Mouse (Mus musculus) hematopoietic multipotent progenitor cell, adult 10-12 weeks (in vitro differentiated cells): ENCODE measurements around the gene Olfr1136. TPM values are rescaled to one million over a fixed set of nuclear protein-coding genes. Genes with fewer than 3 reads are reported as not detected.

Experiments used
- polyA plus RNA-seq: library from polyadenylated mRNA; stranded (reverse); fragments of >175 nt; gene quantifications from 2 replicates; pipeline ENCODE4 v1.2.3, GENCODE M21; 2012; ENCODE audit warnings: low replicate concordance

The Olfr1136 gene
- not detected in 2 replicates for polyA plus RNA-seq

DNA sequence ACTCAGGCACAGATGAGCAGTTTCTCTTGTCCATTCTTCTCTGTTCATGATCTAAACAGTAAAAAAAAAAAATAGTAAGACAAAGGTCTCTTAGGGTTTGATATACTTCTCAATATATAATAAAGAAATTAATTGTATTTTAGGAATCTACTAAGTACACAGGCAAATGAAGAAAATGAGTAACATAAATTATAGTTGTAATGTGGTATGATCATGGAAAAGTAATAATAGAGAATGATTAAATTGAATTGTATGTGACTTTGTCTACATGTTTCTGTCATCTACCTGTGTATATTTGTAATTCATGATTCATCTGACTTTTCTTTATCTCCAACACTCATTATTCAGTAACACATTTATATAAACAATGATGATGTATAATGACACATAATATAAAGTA is at the start of gene Olfr1136:
TSS of gene Olfr1136 (minus strand) at position 101 of the 400 bp plus-strand sequence.

DNA sequence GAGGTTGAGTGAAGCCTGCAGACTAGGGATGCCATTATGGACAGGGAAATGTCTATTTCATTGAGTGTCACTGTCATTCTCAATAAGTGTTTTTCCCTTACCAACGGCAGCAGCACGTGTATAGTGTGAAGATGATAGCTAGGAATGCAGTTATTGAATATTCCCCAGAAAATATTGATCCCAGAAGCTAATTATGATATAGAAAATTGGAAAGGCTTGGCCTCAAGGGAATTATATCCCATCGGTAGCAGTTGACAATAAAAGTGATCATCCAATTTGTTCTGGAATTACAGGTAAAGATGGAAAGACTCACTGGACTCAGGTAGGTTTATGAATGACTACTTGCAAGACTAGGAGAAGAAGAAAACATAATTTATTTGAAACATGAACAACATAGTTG is 49.7 kb upstream of the Olfr1136 start, which contains the start of gene Olfr1140:
TSS of gene Olfr1140 (plus strand) at position 301 of the 400 bp plus-strand sequence.

GRCm38 (mm10) chr2:87739878-87740277 is 46.1 kb upstream of the Olfr1136 start, which contains the start of gene Olfr1138:
Olfr1138 (minus strand) TSS chr2:87739978.

DNA sequence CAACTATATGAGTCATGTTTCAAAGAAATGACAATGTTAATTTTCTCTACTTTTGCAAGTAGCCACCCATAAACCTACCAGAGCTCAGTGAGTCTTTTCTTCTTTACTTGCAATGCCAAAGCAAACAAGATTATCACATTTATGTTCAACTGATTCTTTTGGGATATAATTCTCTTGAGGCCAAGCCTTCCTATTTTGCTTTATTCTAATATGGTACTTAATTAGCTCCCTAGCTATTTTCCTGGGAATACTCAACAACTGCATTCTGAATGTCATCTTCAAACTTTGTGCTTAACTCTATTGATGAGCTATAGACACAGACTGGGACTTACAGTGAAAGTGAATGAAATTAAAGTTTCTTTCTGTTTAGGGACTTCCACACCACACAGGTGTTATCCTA is 19.3 kb upstream of the Olfr1136 start, which contains the start of gene Olfr1137:
TSS of gene Olfr1137 (minus strand) at position 101 of the 400 bp plus-strand sequence.

GRCm38 (mm10) chr2:87673564-87673963 is 20.2 kb downstream of the Olfr1136 start, which contains the start of gene Olfr1135:
Olfr1135 (minus strand) TSS chr2:87673664.

DNA sequence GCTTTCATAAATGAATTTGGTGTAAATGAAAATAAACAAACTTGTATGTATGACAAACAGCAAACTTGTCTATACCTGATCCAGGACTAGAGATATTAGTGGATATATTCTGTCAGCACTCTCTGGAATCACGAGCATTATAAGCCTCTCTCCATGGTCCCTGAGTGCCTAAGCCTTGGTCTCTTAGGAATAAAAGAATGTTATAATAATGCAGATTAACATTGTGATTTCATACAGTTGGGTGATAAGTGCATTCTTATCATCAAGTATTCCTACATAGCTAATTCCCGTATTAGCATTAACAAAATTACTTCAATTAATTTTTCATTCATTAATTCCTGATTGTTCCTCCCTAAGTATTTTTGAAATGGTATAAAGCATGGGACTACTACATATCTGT is 35.4 kb downstream of the Olfr1136 start, which contains the start of gene Olfr1134:
TSS of gene Olfr1134 (minus strand) at position 101 of the 400 bp plus-strand sequence.

DNA sequence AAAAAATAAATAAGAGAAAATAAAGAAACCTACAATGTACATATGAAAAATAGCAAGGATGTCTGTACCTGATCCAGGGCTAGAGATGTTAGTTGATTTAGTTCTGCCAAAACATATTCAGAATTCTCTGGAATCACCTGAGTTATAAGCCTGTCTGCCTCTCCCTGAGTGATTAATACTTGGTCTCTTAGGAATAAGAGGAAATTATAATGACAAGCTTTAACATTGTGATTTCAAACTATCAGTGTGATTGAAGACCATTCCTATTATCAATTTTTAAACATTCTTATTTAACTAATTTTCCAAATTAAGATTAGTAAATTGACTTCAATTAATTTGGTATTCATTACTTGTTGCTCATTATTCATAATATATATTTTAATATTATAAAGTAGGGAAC is 46.5 kb downstream of the Olfr1136 start, which contains the start of gene Olfr1133:
TSS of gene Olfr1133 (minus strand) at position 101 of the 400 bp plus-strand sequence.

Other genes starting within 250 kb of the Olfr1136 start
- gene Olfr1126, start 240.0 kb downstream of the Olfr1136 start, polyA plus RNA-seq = not detected in 2 replicates
- not detected in 2 replicates for gene Pramel7, start 196.9 kb downstream of the Olfr1136 start, polyA plus RNA-seq
- not detected in 2 replicates for gene Pramel6, start 187.4 kb downstream of the Olfr1136 start, polyA plus RNA-seq
- gene Olfr153, start 162.2 kb downstream of the Olfr1136 start, polyA plus RNA-seq = not detected in 2 replicates
- gene Olfr1128, start 148.4 kb downstream of the Olfr1136 start, polyA plus RNA-seq = not detected in 2 replicates
- gene Olfr1129, start 120.0 kb downstream of the Olfr1136 start, polyA plus RNA-seq = not detected in 2 replicates
- gene Olfr1130, start 87.7 kb downstream of the Olfr1136 start, polyA plus RNA-seq = not detected in 2 replicates
- gene Olfr1131, start 66.8 kb downstream of the Olfr1136 start, polyA plus RNA-seq = not detected in 2 replicates
- not detected in 2 replicates for gene Olfr1132, start 56.4 kb downstream of the Olfr1136 start, polyA plus RNA-seq
- gene Olfr1133, start 46.6 kb downstream of the Olfr1136 start, polyA plus RNA-seq = not detected in 2 replicates
- not detected in 2 replicates for gene Olfr1134, start 35.5 kb downstream of the Olfr1136 start, polyA plus RNA-seq
- not detected in 2 replicates for gene Olfr1135, start 20.3 kb downstream of the Olfr1136 start, polyA plus RNA-seq
- gene Olfr1137, start 19.2 kb upstream of the Olfr1136 start, polyA plus RNA-seq = not detected in 2 replicates
- not detected in 2 replicates for gene Olfr1138, start 46.0 kb upstream of the Olfr1136 start, polyA plus RNA-seq
- not detected in 2 replicates for gene Olfr1140, start 49.8 kb upstream of the Olfr1136 start, polyA plus RNA-seq
- gene Olfr1141, start 60.0 kb upstream of the Olfr1136 start, polyA plus RNA-seq = not detected in 2 replicates
- not detected in 2 replicates for gene Olfr152, start 85.5 kb upstream of the Olfr1136 start, polyA plus RNA-seq
- not detected in 2 replicates for gene Olfr1143, start 106.6 kb upstream of the Olfr1136 start, polyA plus RNA-seq
- not detected in 2 replicates for gene Olfr1145, start 115.9 kb upstream of the Olfr1136 start, polyA plus RNA-seq
- not detected in 2 replicates for gene Olfr1148, start 136.6 kb upstream of the Olfr1136 start, polyA plus RNA-seq
- gene Olfr1150-ps1, start 150.0 kb upstream of the Olfr1136 start, polyA plus RNA-seq = not detected in 2 replicates
- gene Olfr1151, start 161.9 kb upstream of the Olfr1136 start, polyA plus RNA-seq = not detected in 2 replicates
- gene Olfr1152, start 172.5 kb upstream of the Olfr1136 start, polyA plus RNA-seq = not detected in 2 replicates
- gene Olfr1153, start 201.0 kb upstream of the Olfr1136 start, polyA plus RNA-seq = 0.12 TPM in 1 of 2 replicates, not detected in the other
- not detected in 2 replicates for gene Olfr1154, start 211.2 kb upstream of the Olfr1136 start, polyA plus RNA-seq